ENCODE assay signal across 11 mouse cellular contexts in the genomic region with DNA sequence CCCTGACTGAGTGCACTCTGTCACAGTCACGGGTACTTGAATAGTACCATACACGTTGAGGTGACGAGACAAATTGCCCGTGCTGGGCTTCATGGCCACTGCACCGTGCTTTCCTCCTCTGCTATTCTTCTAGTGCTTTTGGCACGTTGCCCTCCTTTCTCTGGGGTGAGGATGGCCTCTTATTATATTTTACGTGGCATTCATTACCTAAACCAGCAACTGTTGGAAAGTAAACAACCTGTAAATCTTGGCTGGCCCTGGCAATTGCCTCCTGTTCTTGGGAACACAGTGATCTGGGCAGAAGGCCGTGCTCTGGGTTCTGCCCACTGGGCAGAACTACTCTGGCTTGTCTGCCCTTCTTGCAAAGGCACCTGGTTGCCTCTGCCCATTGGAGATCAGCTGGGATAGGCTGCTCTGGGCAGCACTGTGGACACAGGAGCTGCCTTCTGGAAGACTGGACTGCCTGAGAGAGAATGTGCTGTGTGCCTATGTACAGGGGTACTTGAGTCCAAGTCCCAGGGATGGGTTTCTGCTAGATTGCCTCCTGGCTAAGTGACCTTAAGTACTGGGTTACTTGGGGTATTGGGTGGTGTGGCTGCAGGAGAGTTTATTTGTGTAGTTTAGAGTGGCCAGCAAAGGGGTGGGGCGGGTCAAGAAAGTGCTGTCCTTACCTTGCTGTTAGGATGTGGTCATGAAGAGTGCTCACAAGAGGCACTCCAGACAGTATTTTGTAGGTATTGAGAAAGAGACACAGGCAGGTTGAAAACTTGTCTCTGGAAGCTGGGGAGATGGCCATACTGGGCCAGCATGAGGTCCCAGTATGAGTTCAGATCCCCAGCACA. TPM values are rescaled to one million over a fixed set of nuclear protein-coding genes. Genes with fewer than 3 reads are reported as not detected.
A peak's percentile ranks its signal among the peaks of the same experiment; 100 is the strongest.
DNase-seq lines count a peak whose midpoint lies in the region; ATAC-seq lines count a peak whose summit lies in the region.
"Had no signal": no experiment of that assay in that cellular context is flagged by ENCODE, and none has a peak within 500 bp of the region (broad histone marks: within the 10 kb centered on the region; RNA-seq: fewer than 3 reads in every experiment).

No protein-coding gene starts in this region.

- no peak for ATAC-seq in erythroblast, adult 5-6 weeks (replicated peaks; ENCODE audit: low FRiP score, poor library complexity, severe bottlenecking)
- ATAC-seq: inflammation-experienced regulatory T-cells, adult 6 months had no signal

- DNase-seq in cerebellum, adult 11-12 months: peak; percentile 4
- DNase-seq in cerebellum, adult 18-20 months: no peak
- peak; percentile 26 for DNase-seq in ovary, postnatal 36 days (ENCODE audit: low spot score)
- DNase-seq in ovary, postnatal 14 days (ENCODE audit: low spot score): no peak
- DNase-seq in lung, adult 18-20 months: peak; percentile 73 to 84
- no peak for DNase-seq in heart, adult 9 months (ENCODE audit: low spot score in 2 of 2)
- DNase-seq in right cerebral cortex, postnatal 36 days (ENCODE audit: low spot score in 2 of 2): no peak
- DNase-seq: B cell, adult 2 months; right cerebral cortex, postnatal 14 days had no signal

RNA-seq across cellular contexts. Expression of a gene that starts 15.6 kb away (rescaled TPM):
- 0.19 TPM in 1 of 2 replicates, not detected in the other for total RNA-seq in erythroblast, adult 5-6 weeks (2015; ENCODE audit: low replicate concordance)
- total RNA-seq in erythroblast, adult 5-6 weeks (2017; ENCODE audit: low replicate concordance): 0.09 TPM in 1 of 2 replicates, not detected in the other

Comparison
In these comparisons a context has a peak if more than half of its experiments do, and no peak if none do; other contexts are left out.
1. DNase-seq: peak in cerebellum, adult 11-12 months (single experiment), ovary, postnatal 36 days (single experiment) and lung, adult 18-20 months (2 of 2); none in cerebellum, adult 18-20 months (0 of 2), ovary, postnatal 14 days (single experiment), heart, adult 9 months (0 of 2) and right cerebral cortex, postnatal 36 days (0 of 2).